Mouse (Mus musculus): Measurements from ENCODE around the gene Natd1.
A peak's percentile ranks its signal among the peaks of the same experiment; 100 is the strongest.

Gene Natd1

GRCm38 (mm10) chr11:60914491-60914890 lies at the start of gene Natd1:
Gene Natd1, minus strand, starts transcription at chr11:60914750.
- DNase-seq (ENCODE audit: low spot score): peak; percentile 32

GRCm38 (mm10) chr11:60962709-60963108 lies 48.2 kb upstream of the Natd1 start:
- DNase-seq (ENCODE audit: low spot score): no peak

GRCm38 (mm10) chr11:60961176-60961575 lies 46.6 kb upstream of the Natd1 start:
- no peak for DNase-seq (ENCODE audit: low spot score)

- no peak for DNase-seq (ENCODE audit: low spot score)
Observed at GRCm38 (mm10) chr11:60958948-60959347, 44.4 kb upstream of the Natd1 start.

GRCm38 (mm10) chr11:60955621-60956383 lies 41.3 kb upstream of the Natd1 start:
- DNase-seq (ENCODE audit: low spot score): no peak

GRCm38 (mm10) chr11:60954255-60955104 lies 39.9 kb upstream of the Natd1 start:
- no peak for DNase-seq (ENCODE audit: low spot score)

- peak; percentile 85 for DNase-seq (ENCODE audit: low spot score)
Observed at GRCm38 (mm10) chr11:60953803-60954202, 39.3 kb upstream of the Natd1 start.

- DNase-seq (ENCODE audit: low spot score): no peak
Observed at GRCm38 (mm10) chr11:60952986-60953385, 38.4 kb upstream of the Natd1 start.

GRCm38 (mm10) chr11:60952362-60952761 lies 37.8 kb upstream of the Natd1 start:
- DNase-seq (ENCODE audit: low spot score): no peak

- no peak for DNase-seq (ENCODE audit: low spot score)
Observed at GRCm38 (mm10) chr11:60951896-60952295, 37.3 kb upstream of the Natd1 start.

GRCm38 (mm10) chr11:60945003-60945402 lies 30.5 kb upstream of the Natd1 start:
- no peak for DNase-seq (ENCODE audit: low spot score)

GRCm38 (mm10) chr11:60942263-60943015 lies 27.9 kb upstream of the Natd1 start:
- DNase-seq (ENCODE audit: low spot score): no peak

GRCm38 (mm10) chr11:60941370-60941769 lies 26.8 kb upstream of the Natd1 start:
- DNase-seq (ENCODE audit: low spot score): no peak

- DNase-seq (ENCODE audit: low spot score): no peak
Observed at GRCm38 (mm10) chr11:60940501-60940900, 26.0 kb upstream of the Natd1 start.

GRCm38 (mm10) chr11:60939487-60939886 lies 24.9 kb upstream of the Natd1 start:
- DNase-seq (ENCODE audit: low spot score): no peak

GRCm38 (mm10) chr11:60937611-60938010 lies 23.1 kb upstream of the Natd1 start:
- DNase-seq (ENCODE audit: low spot score): no peak

- DNase-seq (ENCODE audit: low spot score): no peak
Observed at GRCm38 (mm10) chr11:60935975-60936373, 21.4 kb upstream of the Natd1 start.

- peak; percentile 75 for DNase-seq (ENCODE audit: low spot score)
Observed at GRCm38 (mm10) chr11:60935326-60935974, 20.9 kb upstream of the Natd1 start.

- no peak for DNase-seq (ENCODE audit: low spot score)
Observed at GRCm38 (mm10) chr11:60934795-60935194, 20.2 kb upstream of the Natd1 start.

GRCm38 (mm10) chr11:60933178-60933930 lies 18.8 kb upstream of the Natd1 start:
- peak; percentile 43 for DNase-seq (ENCODE audit: low spot score)

GRCm38 (mm10) chr11:60932503-60933020 lies 18.0 kb upstream of the Natd1 start:
- DNase-seq (ENCODE audit: low spot score): no peak

Measured in MN1 (cell line).